Mouse (Mus musculus): ENCODE results near the gene H2-Eb1.
"Not testable (repeated sequence)": the region's sequence is repeated elsewhere in the genome, so short reads cannot be mapped to it uniquely, and the experiment has no call there.

Gene H2-Eb1

DNA sequence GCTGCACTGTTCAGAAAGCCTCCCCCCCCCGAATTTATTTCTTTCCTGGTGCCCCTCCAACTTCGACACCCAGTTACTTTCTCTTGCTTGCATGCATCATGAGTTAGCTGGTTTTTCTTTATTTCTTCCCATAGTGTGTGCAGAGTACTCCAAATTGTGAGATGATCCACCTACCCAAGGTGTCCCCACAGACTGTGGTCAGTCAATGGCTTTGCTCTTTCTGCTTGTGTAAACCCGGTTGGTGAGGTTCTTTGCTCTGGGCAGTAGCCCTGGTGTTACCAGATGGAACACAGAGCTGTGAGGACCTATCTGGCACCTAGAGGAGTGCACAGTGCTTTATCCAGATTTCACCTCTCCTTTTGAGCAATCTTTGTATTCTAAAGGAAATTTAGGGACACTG lies 17.5 kb upstream of the H2-Eb1 start:
- DNase-seq (ENCODE audit: extremely low read depth, low read depth, low spot score) = no peak

DNA sequence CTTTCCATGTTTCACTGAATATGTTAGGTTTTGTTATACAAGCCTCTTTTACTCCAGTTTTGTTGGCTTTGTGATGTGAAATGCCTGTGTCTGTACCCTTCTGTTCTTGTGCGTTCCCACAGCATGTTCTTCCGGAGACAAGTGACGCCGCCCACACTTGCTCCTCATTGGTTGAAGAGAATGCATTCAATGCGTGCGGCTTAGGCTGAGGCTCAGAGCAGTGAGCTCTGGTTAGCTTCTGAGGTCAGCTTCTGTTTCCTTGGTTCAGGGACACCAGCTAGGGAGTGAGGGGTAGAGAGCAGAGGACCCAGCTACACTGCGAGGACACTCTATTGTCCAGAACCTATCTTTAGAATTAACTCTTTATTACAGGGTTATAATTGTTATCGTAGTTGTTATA lies 14.1 kb upstream of the H2-Eb1 start:
- no peak for DNase-seq (ENCODE audit: extremely low read depth, low read depth, low spot score)

DNA sequence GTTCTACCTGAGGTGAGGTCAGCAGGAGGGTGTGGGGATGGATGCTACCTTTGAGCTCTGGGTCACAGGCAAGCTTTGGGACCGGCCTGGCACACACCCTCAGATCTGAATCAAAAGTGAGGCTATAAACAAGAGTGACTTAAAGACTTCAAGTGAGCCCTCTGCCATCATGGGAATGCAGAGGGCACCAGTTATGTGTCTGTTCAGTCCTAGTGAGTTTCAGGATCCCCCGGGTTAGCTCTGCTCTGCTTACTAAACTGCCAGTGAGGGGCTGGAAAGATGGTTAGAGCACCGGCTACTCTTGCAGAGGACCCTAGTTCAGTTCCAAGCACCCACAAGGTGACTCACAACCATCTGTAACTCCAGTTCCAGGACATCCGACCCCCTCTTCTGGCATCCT lies 13.1 kb upstream of the H2-Eb1 start:
- DNase-seq (ENCODE audit: extremely low read depth, low read depth, low spot score) = no peak

DNA sequence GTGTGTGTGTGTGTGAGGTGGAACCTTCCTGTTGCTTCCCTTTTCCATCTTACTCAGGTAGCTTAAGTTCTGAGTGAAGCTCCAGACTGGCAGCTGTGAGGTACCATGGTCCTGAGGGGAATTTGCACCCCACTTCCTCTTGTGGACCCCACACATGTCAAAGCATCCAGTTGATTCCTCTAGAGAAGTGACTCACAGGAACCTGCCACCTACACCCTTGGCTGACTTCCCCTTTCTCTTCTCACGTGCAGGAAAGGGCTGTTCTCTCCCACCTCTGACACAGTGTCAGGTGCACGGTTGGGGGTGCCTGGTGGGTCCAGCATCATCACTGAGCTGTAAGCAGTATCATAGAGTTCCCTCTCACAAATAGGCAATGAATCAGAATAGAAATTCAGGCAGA lies 12.1 kb upstream of the H2-Eb1 start:
- DNase-seq (ENCODE audit: extremely low read depth, low read depth, low spot score) = no peak

DNA sequence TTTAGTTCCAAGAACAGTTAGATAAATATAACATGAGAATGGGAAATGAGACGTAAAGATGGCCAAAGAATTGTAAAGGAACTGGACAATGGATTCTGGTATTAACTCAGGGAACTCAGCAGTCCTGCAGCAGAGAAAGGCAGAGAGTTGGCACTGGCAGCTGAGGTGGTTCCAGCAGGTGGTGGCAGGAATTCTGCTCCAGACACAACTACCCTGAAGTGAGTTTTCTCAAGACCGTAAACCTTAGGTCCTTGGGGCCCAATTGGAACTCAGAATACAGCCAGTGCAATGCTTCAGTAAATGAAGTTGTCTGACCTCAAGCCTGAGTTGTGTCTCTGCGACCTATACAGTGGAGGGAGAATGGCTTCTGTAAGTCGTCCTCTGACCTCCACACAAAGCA lies 11.4 kb upstream of the H2-Eb1 start:
- no peak for DNase-seq (ENCODE audit: extremely low read depth, low read depth, low spot score)

DNA sequence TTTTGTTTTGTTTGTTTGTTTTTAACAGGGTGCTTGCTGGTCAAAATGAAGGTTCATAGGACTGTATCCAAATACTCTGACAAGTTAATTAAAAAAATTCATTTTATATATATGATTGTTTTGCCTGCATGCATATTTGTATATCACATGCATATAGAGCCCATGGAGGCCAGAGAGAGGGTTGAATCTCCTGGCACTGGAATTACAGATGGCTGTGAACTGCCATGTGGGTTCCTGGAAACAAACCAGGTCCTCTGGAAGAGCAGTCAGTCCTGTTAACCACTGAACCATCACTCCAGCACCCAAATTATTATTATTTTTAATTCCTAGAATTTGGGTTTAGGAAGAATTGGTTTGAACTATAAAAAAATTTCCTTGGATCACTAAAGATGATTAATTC lies 10.4 kb upstream of the H2-Eb1 start:
- DNase-seq (ENCODE audit: extremely low read depth, low read depth, low spot score) = no peak

DNA sequence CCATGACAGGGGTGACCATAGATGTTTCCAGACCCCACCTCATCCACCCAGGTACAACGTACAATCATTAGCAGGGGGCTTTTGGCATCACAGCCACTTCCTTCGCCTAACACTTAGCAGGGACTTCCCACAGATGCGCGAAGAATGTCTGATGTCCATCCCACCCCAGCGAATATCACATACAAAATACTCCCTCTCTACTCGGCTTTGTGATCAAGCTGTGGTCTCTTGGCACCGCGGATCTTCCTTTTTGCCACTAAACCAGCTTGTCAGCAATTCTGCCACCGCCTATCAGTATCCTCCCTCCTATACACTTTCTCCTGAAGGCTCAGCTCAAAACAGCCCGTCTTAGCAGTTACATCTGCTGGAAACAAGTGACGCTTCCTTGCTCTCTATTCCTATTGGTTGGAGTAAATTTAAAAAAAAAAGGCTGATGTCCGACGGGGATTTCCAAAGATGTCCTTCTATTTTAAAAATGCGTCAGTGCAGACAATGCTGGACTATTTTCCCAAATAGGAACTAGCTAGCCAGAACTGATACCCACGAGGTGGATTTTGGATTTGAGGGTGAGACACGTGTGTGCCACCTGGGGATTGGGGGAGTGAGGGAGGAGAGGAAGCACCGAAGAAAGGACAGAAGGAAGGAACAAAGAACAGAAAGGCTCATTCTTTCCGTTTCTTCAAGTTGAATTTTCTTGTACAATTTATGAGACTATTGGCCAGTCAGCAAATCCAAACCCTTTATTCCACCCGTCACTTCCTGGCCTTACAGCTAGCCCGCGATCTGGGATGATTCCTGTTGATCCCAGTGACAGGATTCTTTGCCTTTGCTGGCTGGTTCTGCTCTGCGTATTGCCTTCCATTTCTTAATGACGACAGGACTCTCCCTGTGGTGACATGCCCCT lies 9.5 kb upstream of the H2-Eb1 start:
- DNase-seq (ENCODE audit: extremely low read depth, low read depth, low spot score) = no peak

DNA sequence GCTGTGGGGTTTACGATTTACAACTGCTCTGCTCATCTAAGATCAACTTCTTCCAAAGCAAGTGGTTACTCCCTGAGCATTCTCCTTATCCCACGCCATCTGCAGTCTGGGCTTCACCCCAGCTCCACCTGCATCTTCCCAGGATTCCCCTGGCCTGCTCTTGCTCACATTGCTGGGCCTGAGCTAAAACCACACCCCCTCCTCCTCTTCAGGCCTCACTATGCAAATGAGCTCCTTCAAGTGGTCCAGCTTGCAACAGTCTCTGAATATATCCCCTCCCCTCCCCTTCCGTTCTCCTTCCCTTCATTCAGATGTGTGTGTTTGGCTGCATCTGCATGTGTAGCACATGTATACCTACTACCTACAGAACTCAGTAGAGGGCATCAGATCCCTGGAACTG lies 6.3 kb upstream of the H2-Eb1 start:
- DNase-seq (ENCODE audit: extremely low read depth, low read depth, low spot score) = no peak

DNA sequence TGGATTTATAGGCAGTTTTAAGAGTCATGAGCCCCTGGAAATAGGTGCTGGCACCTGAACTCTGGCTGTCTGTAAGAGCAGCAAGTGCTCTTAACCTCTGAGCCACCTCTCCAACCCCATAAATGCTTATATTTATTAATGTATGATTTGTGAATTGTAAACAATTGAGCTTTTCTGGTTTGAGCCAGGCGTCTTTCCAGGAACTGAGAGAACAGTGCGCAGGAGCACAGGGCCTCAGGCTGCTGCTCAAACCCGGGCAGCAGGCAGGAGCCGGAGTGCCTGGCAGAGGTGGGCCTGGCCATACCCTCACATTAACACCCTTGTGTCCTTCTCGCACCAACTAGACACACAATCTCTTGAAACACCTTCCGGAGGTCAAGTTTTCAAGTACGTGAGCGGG lies 5.6 kb upstream of the H2-Eb1 start:
- DNase-seq (ENCODE audit: extremely low read depth, low read depth, low spot score) = no peak

DNA sequence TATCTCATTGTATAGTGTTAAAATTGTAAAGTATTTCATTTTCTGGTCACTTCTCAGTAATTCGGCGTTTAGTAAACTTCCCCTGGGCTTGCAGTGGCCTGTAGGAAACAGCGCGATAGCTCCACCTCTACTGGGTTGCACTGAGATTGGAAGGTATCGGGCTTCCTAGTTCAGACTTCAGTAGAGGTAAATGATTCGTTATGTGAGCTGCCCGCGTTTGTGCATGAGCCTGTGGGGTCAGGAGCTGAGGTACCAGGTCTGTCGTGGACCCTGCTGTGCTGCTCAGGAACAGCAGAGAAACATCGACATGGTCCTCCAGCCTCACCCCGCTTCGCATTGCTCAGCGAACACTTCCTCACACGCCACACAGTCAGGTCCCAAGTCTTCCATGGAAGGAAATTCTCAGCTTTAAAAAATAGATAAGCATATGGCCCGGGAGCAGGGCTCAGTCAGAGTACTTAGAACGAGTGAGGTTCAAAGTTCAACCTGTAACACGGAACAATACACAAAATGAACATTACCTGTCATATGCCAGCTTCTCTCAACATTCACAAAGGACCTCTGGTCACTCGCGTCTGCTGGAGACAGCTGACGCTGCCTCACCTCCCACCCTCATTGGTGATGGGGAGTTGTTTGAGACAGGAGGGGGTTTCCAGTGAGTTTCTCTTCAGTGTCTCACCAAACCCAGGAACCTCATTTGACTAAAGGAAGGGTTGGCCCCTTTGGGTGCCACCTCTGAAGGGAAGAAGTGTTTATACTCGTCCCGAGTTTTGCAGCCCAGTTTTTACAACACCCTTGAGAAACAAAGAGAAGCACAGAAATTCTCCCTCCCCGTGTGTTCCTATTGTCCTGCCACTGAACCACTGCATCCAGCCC lies 4.7 kb upstream of the H2-Eb1 start:
- DNase-seq (ENCODE audit: extremely low read depth, low read depth, low spot score) = no peak

DNA sequence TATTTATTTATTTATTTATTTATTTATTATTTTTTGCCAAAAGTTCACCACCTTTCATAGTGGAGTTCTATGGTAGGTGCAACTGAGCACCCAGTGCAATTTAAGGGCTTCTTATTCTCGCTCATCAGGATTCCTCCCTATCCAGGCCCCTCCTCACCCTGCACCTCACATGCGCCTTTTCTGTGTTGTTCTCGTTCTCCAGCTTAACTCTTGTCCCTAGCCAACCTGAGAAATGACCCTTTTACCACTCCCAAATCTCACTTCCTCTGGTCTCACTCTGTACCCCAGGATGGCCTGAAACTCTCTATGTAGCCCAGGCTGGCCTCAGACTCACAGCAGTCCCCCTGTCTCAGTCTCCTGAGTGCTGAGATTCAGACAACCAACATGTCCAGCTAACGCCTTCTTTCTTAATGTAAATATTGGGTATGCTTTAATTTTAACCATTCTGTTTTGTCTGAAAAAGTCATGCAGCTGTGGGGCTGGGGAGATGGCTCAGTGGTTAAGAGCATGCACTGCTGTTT lies 3.9 kb upstream of the H2-Eb1 start:
- DNase-seq (ENCODE audit: extremely low read depth, low read depth, low spot score) = no peak

DNA sequence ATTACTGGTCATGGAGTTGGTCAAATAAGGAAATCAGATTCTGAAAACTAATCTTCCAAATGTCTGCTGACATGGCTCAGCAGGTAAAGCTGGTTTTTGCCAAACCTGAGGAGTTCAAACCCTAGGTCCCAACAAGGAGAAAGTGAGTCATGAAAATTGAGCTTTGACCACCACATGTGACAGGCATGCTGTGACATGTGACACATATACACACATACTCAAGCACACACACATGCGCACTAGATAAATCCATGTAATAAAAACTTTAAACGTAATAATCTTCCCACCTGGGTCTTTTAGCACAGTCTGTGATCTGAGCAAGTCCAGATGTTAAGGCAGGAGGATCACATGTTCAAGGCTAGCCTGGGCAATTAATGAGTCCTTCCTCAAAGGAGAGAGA lies 1.9 kb upstream of the H2-Eb1 start:
- DNase-seq (ENCODE audit: extremely low read depth, low read depth, low spot score) = no peak

DNA sequence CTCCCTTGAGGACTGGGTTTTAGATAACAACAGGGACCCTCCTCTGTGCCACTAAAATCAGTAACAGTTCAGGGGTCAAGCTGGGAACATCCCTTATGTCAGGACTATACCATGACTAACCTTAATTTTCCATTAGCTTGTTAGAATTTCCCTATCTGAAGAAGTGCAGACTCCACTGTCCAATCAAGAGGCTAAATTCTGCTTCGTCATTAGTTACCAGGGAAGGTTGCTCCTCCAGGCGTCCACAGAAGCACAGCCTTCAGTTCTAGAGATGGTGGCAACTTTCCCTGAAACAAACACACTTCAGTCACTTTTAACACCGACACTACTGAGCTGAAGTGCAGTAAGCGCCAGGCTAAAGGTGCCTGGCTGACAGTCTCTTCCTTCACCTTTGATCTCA lies 916 bp upstream of the H2-Eb1 start:
- no peak for DNase-seq (ENCODE audit: extremely low read depth, low read depth, low spot score)

DNA sequence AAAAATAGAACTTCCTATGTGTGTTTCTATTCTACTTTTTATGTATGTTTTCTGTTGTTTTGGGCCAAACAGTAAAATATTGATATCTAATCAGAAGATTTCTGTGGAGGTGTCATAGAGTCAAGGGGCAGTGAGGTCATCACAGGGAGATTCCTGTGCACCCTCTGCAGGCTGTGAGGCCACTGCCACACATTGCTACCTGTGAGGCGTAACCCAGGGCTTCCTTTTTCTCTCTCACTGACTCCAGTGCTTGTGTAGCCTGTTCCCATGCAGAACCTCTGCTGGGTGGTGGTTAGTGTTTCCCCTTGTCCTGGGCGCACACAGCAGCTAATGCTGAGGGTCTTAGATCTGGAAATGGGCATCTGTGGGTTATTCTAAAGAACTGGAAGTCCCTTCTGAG lies 740 bp downstream of the H2-Eb1 start:
- DNase-seq (ENCODE audit: extremely low read depth, low read depth, low spot score) = no peak

DNA sequence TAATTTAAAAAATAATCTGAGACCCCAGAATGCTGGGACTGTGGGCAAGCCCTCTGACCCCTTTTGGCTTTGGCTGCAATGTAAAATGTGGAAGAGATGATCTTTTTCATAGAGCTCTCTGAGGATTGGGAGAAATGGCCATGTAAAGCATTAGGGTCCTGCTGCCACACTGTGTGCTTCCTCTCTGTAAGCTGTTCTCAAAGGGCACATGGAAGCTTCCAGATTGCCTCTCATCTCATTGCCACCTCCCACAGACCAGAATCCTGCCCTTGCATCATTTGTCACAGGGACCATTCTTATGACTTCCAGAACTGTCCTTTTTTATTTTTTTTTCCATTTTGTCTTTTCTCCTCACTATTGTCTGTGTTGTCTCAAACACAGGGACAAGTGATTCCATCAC lies 1.5 kb downstream of the H2-Eb1 start:
- DNase-seq (ENCODE audit: extremely low read depth, low read depth, low spot score) = no peak

DNA sequence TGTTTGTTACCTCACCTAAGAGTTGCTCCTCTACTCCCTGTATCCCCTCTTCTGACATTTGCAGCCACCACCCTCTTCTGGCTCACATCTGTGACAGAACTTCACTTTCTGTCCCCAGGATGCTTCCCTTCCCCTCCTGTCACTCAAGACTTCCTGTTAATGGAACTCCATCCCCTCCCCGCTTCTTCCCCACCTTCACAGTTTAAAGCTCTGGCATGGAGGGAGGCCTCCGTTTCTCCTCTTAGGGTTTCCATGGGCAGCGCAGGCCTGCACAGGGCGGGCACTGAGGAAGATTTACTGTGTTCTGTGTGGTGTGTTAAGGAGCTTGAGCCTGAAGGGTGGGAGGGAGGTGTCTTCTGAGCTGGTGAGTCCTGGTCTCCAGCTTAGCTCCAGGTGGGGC lies 2.5 kb downstream of the H2-Eb1 start:
- no peak for DNase-seq (ENCODE audit: extremely low read depth, low read depth, low spot score)

DNA sequence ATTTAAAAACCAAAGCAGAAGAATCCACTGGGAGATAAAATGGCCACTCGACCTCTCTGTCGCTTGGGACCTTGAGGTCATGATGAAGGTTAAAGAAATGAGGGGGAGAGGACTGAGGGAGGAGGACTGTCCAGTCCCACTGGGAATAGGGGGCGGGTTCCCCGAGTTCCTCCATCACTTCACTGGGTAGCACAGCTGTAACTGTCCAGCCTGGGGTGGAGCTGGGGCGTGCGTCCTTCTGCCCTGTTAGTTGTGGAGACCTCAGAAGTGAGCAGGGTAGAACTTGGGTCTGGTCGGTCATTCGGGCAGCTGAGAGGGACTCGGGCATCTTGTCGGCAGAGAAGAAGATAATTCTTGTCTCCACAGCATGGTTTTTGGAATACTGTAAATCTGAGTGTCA lies 3.6 kb downstream of the H2-Eb1 start:
- no peak for DNase-seq (ENCODE audit: extremely low read depth, low read depth, low spot score)

DNA sequence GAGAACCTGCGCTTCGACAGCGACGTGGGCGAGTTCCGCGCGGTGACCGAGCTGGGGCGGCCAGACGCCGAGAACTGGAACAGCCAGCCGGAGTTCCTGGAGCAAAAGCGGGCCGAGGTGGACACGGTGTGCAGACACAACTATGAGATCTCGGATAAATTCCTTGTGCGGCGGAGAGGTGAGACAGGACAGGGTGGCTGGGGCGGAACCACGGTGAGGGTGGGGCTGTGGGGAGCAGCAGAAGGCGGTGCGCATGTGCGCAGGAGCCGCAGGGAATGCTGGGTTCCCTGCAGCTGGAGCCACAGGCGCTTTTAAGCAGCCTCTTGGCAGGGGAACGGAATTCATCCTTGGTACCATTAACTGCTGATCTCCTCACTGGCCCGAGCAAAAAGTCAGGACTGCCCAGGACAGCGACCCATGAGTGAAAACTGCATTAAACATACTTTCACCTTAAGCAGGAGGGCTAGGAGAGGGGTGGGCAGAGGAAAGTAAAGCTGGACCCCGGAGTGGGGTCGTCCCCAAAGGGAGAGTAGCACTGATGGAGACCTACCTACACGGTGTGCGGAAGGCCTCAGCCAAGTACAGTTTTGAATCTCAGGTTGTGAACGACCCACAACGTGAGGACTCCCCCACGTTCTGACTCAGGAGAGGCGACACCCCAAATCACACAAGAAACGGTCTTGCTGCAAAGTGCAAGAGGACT lies 4.2 kb downstream of the H2-Eb1 start:
- no peak for DNase-seq (ENCODE audit: extremely low read depth, low read depth, low spot score)

DNA sequence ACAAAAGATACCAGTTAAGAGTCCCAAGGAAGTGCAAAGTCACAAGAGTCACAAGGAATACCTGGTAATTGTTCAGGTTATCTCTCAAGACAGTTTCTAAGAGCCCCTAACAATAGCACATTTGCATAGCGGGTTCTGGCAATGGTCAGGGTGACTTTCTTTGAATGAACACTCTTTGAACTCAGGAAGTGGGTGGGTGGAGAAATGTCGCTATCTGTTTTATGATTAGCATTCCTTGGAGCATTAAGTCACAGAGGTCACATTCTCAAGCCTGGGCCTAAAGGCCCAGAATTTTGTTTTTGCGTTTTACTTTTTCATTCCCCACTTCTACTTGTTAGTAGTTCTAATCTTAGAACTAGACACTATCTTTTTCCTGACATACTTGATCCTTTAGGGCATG lies 4.9 kb downstream of the H2-Eb1 start:
- DNase-seq (ENCODE audit: extremely low read depth, low read depth, low spot score) = not testable (repeated sequence)

DNA sequence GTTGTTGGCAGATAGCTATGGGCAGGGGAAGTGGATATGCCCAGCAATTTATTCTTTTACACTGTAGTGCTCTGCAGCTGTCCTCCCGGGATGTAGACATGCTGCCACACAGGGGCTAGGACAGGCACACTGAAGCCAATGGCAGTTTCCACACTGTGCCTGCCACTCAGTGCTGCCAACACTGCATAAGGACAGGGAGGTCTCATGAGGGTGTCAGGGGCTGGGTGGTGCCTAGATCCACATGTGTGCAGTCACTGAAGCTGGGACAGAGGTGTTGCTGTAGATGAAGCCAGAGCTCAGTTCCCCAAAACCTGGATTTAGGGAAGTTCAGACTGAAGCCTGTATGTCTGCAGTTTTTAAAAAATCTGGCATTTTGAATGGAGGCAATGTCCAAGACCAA lies 6.5 kb downstream of the H2-Eb1 start:
- DNase-seq (ENCODE audit: extremely low read depth, low read depth, low spot score) = no peak

DNA sequence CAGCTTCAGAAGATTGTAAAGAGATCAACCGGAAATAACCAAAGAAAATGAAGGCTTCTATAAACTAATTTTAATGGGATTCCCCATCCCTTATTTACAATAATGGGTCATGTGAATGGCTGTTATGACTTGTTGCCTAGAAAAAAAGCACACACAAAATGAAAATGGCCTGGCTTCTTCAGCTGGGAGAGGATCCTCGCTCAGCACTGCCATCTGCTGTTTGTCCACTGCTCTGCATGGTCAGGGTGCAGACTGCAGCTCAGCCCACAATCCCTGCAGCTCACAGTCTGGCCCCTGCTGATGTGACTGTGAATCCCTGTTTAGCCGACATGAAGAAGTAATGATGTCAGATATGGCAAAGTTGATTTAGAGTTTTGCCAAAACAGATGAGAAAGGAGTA lies 7.7 kb downstream of the H2-Eb1 start:
- DNase-seq (ENCODE audit: extremely low read depth, low read depth, low spot score) = no peak

Measured in fat pad, adult 2 months (tissue).